Mouse (Mus musculus) liver, postnatal 0 days (tissue): Measurements from ENCODE around the gene Dscam. TPM values are rescaled to one million over a fixed set of nuclear protein-coding genes. Genes with fewer than 3 reads are reported as not detected.
"Not testable (repeated sequence)": the region's sequence is repeated elsewhere in the genome, so short reads cannot be mapped to it uniquely, and the experiment has no call there.

Experiments
- ATAC-seq: fragments of 200-750 bp; cut with Nextera tagmentation; 2 replicates; pipeline ENCODE4 v1.8.0; 2017; ENCODE audit warnings: mild to moderate bottlenecking, moderate library complexity
- DNase-seq: peaks from one replicate; pipeline ENCODE4 v3.0.0-alpha.2; 2016
- H3K27ac ChIP-seq: fragments of 300-500 bp; sonication (generic); 2 replicates; pipeline ENCODE4 v1.5.1; 2014; ENCODE audit warnings: antibody characterized with exemption, moderate library complexity, mild to moderate bottlenecking, low read depth
- H3K27me3 ChIP-seq: fragments of 300-500 bp; sonication (generic); 2 replicates; pipeline ENCODE4 v1.6.1; 2014; ENCODE audit warnings: low read length, control low read depth, mixed read lengths; ENCODE audit not compliant: insufficient read depth
- H3K36me3 ChIP-seq: fragments of 300-500 bp; sonication (generic); replicated peaks from 2 replicates; pipeline ENCODE4 v1.6.1; 2014; ENCODE audit warnings: mild to moderate bottlenecking, control low read depth, low read length, moderate library complexity, mixed read lengths; ENCODE audit not compliant: insufficient read depth
- H3K4me1 ChIP-seq: fragments of 300-500 bp; sonication (generic); 2 replicates; pipeline ENCODE4 v1.6.1; 2014; ENCODE audit warnings: antibody characterized with exemption, mild to moderate bottlenecking, control low read depth; ENCODE audit not compliant: insufficient read depth
- H3K4me2 ChIP-seq: fragments of 300-500 bp; sonication (generic); 2 replicates; pipeline ENCODE4 v1.6.1; 2014; ENCODE audit warnings: low read depth, mild to moderate bottlenecking, low read length, moderate library complexity, mixed read lengths
- H3K4me3 ChIP-seq: fragments of 300-500 bp; sonication (generic); 2 replicates; pipeline ENCODE4 v1.5.1; 2014; ENCODE audit warnings: low read depth, low read length
- H3K9ac ChIP-seq: fragments of 300-500 bp; sonication (generic); replicated peaks from 2 replicates; pipeline ENCODE4 v1.6.1; 2014; ENCODE audit warnings: mild to moderate bottlenecking, moderate library complexity
- H3K9me3 ChIP-seq: fragments of 300-500 bp; sonication (generic); 2 replicates; pipeline ENCODE4 v1.6.1; 2016; ENCODE audit warnings: mild to moderate bottlenecking, control low read depth, low read length, mixed read lengths
- CTCF ChIP-seq: sonication (generic); IDR thresholded peaks from 2 replicates; pipeline ENCODE4 v1.5.1; 2016; ENCODE audit warnings: antibody characterized with exemption, low read depth
- EP300 ChIP-seq: IDR thresholded peaks from 2 replicates; pipeline ENCODE4 v1.6.1; 2016; ENCODE audit warnings: antibody characterized with exemption, low read depth, mild to moderate bottlenecking
- WGBS: fragments of 180-500 bp; shearing (Covaris S2); extraction: QIAGEN DNeasy Blood & Tissue Kit; methylation state at CpG from one replicate; pipeline ENCODE4 v1.1.7; 2014; ENCODE audit not compliant: insufficient replicate concordance; 5-methylcytosine and 5-hydroxymethylcytosine counted together
- polyA plus RNA-seq: library from polyadenylated mRNA; unstranded; fragments of >200 nt; fragmentation: Nextera tagmentation; extraction: Ambion mirVana; gene quantifications from 2 replicates; pipeline ENCODE4 v1.2.1, GENCODE M21; 2015

The Dscam gene
- polyA plus RNA-seq, 1 experiment from 2014 or later: not detected

DNA sequence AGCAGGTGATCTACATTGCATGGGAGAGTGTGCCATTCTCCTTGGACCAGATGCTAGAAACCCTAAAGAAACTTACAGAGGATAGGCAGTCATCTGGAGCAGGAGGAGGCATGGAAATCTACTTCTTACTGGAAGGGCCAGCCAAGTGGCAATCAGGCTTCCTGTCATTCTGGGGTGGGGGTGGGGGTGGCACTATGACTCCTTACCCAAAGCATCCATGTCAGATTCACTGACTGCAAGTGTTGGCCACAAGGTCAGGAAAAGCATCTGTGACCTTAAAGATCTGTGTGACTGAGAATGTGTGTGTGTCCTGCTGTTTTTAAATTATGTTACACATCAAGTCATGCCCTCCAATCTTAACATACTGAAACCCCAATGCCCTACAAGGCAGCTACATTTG, 268.0 kb downstream of the Dscam start:
- peaks cover 15% of the 10 kb centered on the region for H3K4me1 ChIP-seq
- no peaks in the 10 kb centered on the region for H3K9me3 ChIP-seq
- H3K36me3 ChIP-seq: no peaks in the 10 kb centered on the region
- no peak overlapping the region for H3K27ac ChIP-seq
- H3K27me3 ChIP-seq: no peaks in the 10 kb centered on the region
- no peak for TF ChIP-seq CTCF
- no peak for TF ChIP-seq EP300
- H3K4me2 ChIP-seq: no peak overlapping the region
- H3K9ac ChIP-seq: no peak overlapping the region
- ATAC-seq (no peak), DNase-seq (no peak)
- H3K4me3 ChIP-seq: no peak overlapping the region

- Histone ChIP-seq H3K4me2 (no peak overlapping the region), H3K27me3 (no peaks in the 10 kb centered on the region), H3K36me3 (no peaks in the 10 kb centered on the region), H3K4me3 (no peak overlapping the region), H3K27ac (no peak overlapping the region), H3K4me1 (peaks cover 8% of the 10 kb centered on the region), H3K9me3 (no peaks in the 10 kb centered on the region), H3K9ac (no peak overlapping the region)
- ATAC-seq: no peak
- no peak for DNase-seq
- TF ChIP-seq CTCF (no peak), EP300 (no peak)
- WGBS: 71% methylated on average over 3 of the region's 3 CpGs
Measured at GRCm38 (mm10) chr16:96901234-96902014, 269.1 kb downstream of the Dscam start.

- no peaks in the 10 kb centered on the region for H3K36me3 ChIP-seq
- peaks cover 3% of the 10 kb centered on the region for H3K4me1 ChIP-seq
- H3K27me3 ChIP-seq: no peaks in the 10 kb centered on the region
- no peak for DNase-seq
- no peak overlapping the region for H3K9ac ChIP-seq
- no peaks in the 10 kb centered on the region for H3K9me3 ChIP-seq
- H3K4me3 ChIP-seq: no peak overlapping the region
- TF ChIP-seq EP300: no peak
- peak; percentile 21; the same call in 1 of the 2 replicates for TF ChIP-seq CTCF
- ATAC-seq: no peak
- no peak overlapping the region for H3K27ac ChIP-seq
- no peak overlapping the region for H3K4me2 ChIP-seq
Measured at GRCm38 (mm10) chr16:96899329-96899728, 271.2 kb downstream of the Dscam start.

DNA sequence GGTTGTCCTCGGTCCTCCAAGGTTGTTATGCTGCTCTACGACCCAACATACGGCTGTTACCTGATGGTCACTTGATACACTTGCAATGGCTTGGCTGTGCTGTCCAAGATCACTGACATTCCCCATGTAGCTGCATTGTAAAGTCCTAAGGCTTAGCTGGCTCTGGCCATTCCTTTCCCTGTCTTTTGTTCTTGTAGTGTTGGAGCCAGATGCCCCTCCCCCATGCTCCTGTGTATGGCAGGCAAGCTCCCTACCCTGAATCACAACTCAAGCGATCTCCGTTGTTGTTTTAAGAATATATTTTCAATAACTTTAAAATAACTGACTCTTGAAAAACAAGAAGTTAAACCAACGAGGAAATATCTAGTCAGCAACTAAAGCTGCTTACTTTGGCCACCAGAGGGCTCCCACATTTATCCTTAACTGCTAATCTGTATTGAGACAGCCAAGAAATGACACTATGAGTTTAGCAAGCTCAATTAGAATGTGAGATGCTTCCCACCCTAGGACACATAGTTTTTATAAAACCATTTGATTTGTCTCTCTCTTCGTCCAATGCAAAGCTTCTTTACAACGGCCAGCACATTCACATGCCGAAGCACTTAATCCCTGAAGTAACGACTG, 273.9 kb downstream of the Dscam start:
- Histone ChIP-seq H3K4me3 (no peak overlapping the region), H3K4me1 (no peaks in the 10 kb centered on the region), H3K27ac (no peak overlapping the region), H3K9ac (no peak overlapping the region), H3K4me2 (no peak overlapping the region), H3K9me3 (no peaks in the 10 kb centered on the region), H3K27me3 (no peaks in the 10 kb centered on the region), H3K36me3 (no peaks in the 10 kb centered on the region)
- TF ChIP-seq CTCF (peak; percentile 75), EP300 (no peak)
- ATAC-seq: no peak
- 56% methylated on average over 10 of the region's 10 CpGs for WGBS
- DNase-seq: peak; percentile 33

- H3K4me3 ChIP-seq: no peak overlapping the region
- TF ChIP-seq EP300 (no peak), CTCF (no peak)
- ATAC-seq (no peak), DNase-seq (no peak)
- H3K27me3 ChIP-seq: no peaks in the 10 kb centered on the region
- no peak overlapping the region for H3K4me2 ChIP-seq
- no peaks in the 10 kb centered on the region for H3K4me1 ChIP-seq
- no peak overlapping the region for H3K9ac ChIP-seq
- H3K27ac ChIP-seq: no peak overlapping the region
- WGBS: 53% methylated on average over 1 of the region's 1 CpGs
- no peaks in the 10 kb centered on the region for H3K36me3 ChIP-seq
- H3K9me3 ChIP-seq: no peaks in the 10 kb centered on the region
Measured at GRCm38 (mm10) chr16:96888036-96888435, 282.5 kb downstream of the Dscam start.

DNA sequence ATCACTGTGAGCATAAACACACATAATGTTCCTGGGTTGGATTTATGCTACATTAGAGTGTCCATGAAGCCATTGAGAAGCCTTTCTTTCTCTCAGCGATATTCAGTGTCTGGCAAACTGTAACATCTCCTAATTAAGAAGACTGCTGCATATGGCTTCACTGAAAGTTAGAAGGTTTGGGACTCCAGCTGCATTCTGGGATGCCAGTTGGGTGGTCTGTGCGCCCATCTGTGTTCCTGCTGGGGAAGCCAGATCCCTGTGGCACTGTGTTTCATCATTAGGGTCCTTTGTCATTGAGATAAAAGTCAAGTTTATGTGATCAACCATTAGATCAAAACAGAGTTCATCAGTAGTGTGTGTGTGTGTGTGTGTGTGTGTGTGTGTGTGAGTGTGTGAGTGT, 284.7 kb downstream of the Dscam start:
- H3K4me3 ChIP-seq: no peak overlapping the region
- H3K27ac ChIP-seq: no peak overlapping the region
- H3K4me2 ChIP-seq: no peak overlapping the region
- H3K4me1 ChIP-seq: no peaks in the 10 kb centered on the region
- DNase-seq (no peak), ATAC-seq (no peak)
- no peaks in the 10 kb centered on the region for H3K36me3 ChIP-seq
- TF ChIP-seq CTCF (no peak), EP300 (no peak)
- 67% methylated on average over 2 of the region's 2 CpGs for WGBS
- no peaks in the 10 kb centered on the region for H3K9me3 ChIP-seq
- H3K9ac ChIP-seq: no peak overlapping the region
- H3K27me3 ChIP-seq: no peaks in the 10 kb centered on the region

GRCm38 (mm10) chr16:96884590-96884989, 286.0 kb downstream of the Dscam start:
- WGBS: 67% methylated on average over 2 of the region's 3 CpGs
- not testable (repeated sequence) for ATAC-seq, H3K27me3 ChIP-seq, H3K4me3 ChIP-seq, H3K9me3 ChIP-seq, H3K27ac ChIP-seq, H3K4me2 ChIP-seq, H3K36me3 ChIP-seq, H3K4me1 ChIP-seq, H3K9ac ChIP-seq, DNase-seq
